Mouse (Mus musculus) heart, adult 18-20 months (tissue): Measurements from ENCODE around the gene Wfdc6a. TPM values are rescaled to one million over a fixed set of nuclear protein-coding genes. Genes with fewer than 3 reads are reported as not detected.
A peak's percentile ranks its signal among the peaks of the same experiment; 100 is the strongest.
"Not testable (repeated sequence)": the region's sequence is repeated elsewhere in the genome, so short reads cannot be mapped to it uniquely, and the experiment has no call there.

Experiments
- DNase-seq, 2 experiments: peaks; one replicate each; pipeline ENCODE4 v3.0.0; 2021 to 2022; ENCODE audit warnings: mixed read lengths in 1 of 2
- long read RNA-seq, 2 experiments: library from polyadenylated mRNA; stranded (forward); transcript quantifications; one replicate each; pipeline ENCODE4 v2.0.0; 2021
- total RNA-seq, 2 experiments: library from RNA; stranded (reverse); gene quantifications; 2 replicates each; pipeline ENCODE4 v1.2.3; 2021

Wfdc6a gene
- total RNA-seq = not detected
- long read RNA-seq, experiment 1 = 0 reads
- long read RNA-seq, experiment 2 = 0 reads

GRCm38 (mm10) chr2:164585025-164585725, at the start of gene Wfdc6a:
TSS of gene Wfdc6a (minus strand) at chr2:164585447.
- peak; percentile 43 to 45 for DNase-seq

GRCm38 (mm10) chr2:164621775-164622174, 36.5 kb upstream of the Wfdc6a start:
- no peak for DNase-seq

DNA sequence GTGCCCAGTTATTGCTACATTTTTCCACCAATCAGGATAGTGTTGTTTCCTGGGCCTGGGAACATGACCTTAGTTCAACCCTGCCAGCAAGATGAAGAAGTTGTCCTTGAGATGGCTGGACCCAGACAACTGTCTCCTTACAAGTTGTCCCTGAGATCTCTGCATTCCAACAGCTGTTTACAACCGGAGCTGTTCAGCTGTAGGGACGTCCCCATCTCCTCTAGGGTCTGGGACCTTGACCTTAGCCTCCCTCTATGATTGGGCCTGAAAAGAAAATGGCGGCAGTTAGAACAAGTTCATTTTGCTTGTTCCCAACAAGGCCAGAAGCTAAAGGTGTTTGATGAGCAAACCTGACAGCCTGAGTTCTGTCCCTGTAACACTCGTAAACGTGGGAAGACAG, 33.8 kb upstream of the Wfdc6a start:
- DNase-seq = no peak

- no peak for DNase-seq
Measured at GRCm38 (mm10) chr2:164615386-164615785, 30.1 kb upstream of the Wfdc6a start.

- peak; percentile 54 to 58 for DNase-seq
Measured at GRCm38 (mm10) chr2:164613471-164613870, 28.2 kb upstream of the Wfdc6a start, which contains the start of the genes Wfdc6b and Wfdc8. TSS of gene Wfdc6b (plus strand) at chr2:164613522. TSS of gene Wfdc8 (minus strand) at chr2:164613626.

- DNase-seq = no peak
Measured at GRCm38 (mm10) chr2:164608781-164609180, 23.5 kb upstream of the Wfdc6a start.

- DNase-seq = no peak
Measured at GRCm38 (mm10) chr2:164604411-164604810, 19.2 kb upstream of the Wfdc6a start.

DNA sequence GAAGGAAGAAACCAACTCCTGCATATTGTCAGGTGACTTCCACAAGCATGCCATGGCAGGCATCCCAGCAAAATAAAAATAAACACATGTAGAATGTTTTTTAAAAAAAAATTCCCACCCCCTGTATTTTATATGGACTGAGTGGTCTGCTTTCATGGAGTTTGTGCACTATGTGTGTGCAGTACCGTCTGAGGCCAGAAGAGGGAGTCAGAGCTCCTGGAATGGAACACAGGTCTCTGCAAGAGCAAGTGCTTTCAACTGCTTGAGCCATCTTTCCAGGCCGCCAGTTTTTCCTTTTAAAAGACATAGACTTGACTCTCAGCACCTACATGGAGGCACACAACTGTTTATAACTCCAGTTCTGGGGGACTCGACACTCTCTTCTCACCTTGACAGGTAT, 18.2 kb upstream of the Wfdc6a start:
- no peak for DNase-seq

- no peak for DNase-seq
Measured at GRCm38 (mm10) chr2:164600179-164600578, 14.9 kb upstream of the Wfdc6a start.

DNA sequence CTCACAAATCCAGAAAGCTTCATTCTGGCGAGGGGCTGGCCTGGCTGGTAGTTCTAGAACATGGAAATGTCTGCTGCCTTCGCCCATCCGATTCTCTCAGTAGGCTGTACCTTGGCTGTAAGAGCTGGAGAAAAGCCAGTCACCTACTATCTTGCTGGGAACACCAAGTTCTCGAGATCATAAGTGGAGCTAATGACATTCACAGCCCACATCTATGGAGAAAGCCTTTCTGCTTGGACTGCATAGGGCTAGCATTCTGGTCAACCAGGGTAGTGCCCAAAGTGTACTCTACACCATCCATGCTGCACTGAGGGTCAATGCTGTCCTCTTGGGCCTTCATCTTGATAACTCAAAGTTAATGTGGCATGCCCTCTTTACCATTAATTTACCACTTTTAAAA, 8.2 kb upstream of the Wfdc6a start, which contains the start of gene Eppin:
Gene Eppin (minus strand): TSS at position 101 of the 400 bp plus-strand sequence.
- DNase-seq = no peak

- DNase-seq = peak; percentile 10 to 29
Measured at GRCm38 (mm10) chr2:164592014-164592413, 6.8 kb upstream of the Wfdc6a start.

- DNase-seq = not testable (repeated sequence)
Measured at GRCm38 (mm10) chr2:164573359-164573758, 11.9 kb downstream of the Wfdc6a start, which contains the start of gene Spint3. TSS of gene Spint3 (minus strand) at chr2:164573459.

DNA sequence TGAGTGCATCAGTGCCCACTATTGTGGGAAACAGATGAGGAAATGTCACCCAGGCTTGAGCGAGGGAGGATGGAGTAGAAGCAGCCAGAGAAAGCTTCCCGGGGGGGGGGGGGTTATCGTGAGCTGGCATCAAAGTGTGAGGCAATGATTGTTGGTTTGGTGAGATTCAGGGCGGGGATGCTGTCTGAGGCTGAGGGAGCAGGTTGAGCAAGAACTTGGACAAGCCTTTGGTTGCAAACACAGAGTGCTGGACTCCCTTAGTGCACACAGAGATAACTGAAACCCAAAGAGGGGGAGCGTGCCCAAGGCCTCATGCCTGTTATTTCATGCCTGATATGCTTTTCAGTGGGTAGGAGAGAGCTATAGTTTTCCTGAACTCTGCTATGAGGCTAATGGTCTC, 17.8 kb downstream of the Wfdc6a start:
- DNase-seq = peak in 1 of 2 experiments; percentile 8

- DNase-seq = no peak
Measured at GRCm38 (mm10) chr2:164566997-164567396, 18.2 kb downstream of the Wfdc6a start.

DNA sequence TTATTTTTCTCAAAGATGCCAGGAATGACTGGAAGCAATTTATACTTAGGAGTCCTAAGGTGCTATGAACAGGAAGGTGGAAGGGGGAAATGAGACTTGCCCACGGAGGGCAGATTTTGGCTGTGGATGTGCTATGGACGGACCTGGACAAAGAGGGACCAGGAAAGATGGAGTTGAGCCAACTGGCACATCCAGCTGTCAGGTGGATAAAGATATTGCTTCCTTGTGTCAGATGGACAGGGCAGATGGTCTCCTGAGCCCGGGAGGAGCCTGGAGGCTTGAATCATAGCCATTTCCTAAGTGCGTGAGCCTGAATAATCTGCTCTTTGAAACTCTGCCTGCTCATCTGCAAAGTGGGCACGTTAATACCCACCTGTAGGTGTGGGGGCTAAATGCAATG, 20.9 kb downstream of the Wfdc6a start:
- DNase-seq = no peak

DNA sequence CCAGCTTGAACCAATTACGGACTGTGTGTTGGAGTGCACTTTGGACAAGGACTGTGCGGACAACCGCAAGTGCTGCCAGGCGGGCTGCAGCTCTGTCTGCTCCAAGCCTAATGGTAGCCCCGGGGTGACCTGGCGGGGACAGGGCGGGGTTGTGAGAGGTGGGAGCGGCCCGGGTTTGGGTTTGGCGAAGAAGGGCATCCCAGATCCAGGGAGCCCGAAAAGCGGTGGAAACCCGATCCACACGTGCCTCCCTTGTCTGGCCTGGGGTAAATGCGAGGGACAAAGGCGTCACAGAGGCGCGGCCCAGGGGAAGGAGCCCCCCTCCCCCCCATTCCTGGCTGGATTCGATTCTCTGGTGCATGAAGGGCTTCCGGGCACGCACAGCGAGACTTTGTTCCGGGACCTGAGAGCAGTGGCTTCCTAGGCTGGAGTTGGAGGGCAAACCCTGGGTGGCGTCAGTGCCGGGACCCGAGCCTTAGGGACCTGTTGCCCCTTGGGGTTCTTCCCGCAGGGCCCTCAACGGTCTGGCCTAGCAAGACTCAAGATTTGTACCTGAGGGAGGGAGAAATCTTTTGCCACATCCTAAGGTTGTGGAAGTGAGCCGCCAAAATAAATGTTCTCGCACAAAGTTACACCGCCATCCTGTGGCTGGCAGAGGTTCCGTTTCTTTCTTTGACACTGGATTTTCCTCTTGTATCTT, 21.8 kb downstream of the Wfdc6a start:
- peak in 1 of 2 experiments; percentile 25 for DNase-seq

DNA sequence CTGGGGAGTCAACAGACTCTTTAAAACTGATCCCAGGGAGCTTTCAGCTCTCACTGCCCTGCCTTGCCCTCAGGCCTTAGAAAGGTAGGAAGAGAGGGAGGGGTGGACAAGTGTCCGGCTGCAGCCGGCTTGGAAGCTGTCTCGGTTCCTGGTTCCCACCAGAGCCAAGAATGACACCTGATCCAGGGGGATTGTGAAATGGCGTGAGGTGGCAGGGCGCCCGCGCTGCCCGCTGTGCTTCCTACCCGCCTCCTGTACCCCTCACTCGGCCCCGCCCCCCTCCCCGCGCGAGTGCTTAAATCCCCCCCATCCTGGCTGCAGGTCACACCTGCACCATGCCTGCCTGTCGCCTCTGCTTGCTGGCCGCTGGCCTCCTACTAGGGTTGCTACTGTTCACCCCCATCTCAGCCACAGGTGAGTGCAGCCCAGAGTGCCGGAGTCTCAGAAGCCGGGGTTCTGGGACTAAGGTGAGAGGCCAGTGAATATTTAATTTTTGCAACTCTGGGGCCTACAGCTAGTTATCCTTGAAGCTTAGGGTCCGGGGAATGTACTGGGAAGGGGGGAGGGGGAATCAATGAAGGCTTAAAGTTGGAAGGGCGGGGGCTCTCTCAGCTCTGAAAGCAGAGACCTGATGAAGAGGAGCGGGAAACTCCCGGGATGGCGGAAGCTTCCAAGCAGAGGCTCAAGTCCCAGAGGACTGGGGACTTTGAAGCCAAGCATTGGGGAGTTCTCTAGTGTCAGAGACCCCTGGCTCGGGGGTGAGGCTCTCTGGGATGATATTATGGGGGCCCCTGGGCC, 22.7 kb downstream of the Wfdc6a start, which contains the start of gene Wfdc2:
Gene Wfdc2 (plus strand): TSS at position 23 of the 798 bp plus-strand sequence.
- DNase-seq = no peak

GRCm38 (mm10) chr2:164560106-164560505, 25.1 kb downstream of the Wfdc6a start:
- no peak for DNase-seq

GRCm38 (mm10) chr2:164558991-164559645, 26.1 kb downstream of the Wfdc6a start:
- no peak for DNase-seq

DNA sequence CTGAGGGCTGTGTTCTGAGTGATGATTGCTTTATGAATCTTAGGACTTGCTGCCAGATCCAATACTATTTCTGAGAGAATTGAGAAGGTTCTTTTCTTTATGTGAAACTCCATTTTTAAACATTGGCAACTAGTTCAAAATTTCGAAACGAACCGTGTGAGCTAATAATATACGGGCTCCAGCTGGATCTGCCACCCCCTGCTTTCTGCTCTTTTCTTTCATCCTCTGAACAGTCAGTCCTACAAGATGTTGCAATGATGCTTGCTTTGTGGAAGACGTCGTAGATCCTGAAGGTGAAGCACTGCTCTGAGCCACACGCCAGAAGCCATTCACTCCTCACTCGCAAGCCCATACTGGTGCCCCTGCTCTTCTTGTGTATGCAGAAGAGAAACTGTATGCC, 26.8 kb downstream of the Wfdc6a start:
- no peak for DNase-seq

- DNase-seq = no peak
Measured at GRCm38 (mm10) chr2:164551502-164551901, 33.7 kb downstream of the Wfdc6a start.

GRCm38 (mm10) chr2:164550895-164551269, 34.4 kb downstream of the Wfdc6a start:
- no peak for DNase-seq
